Mouse (Mus musculus): Measurements from ENCODE around the gene Upk1a. TPM values are rescaled to one million over a fixed set of nuclear protein-coding genes. Genes with fewer than 3 reads are reported as not detected.

Gene Upk1a
- polyA plus RNA-seq, 1 experiment, result not detected

- Histone ChIP-seq H3K4me3 (ENCODE audit: insufficient read depth, low read depth, low read length) (no peak overlapping the region), H3K27ac (replicated peaks; ENCODE audit: low read depth, low read length) (no peak overlapping the region), H3K4me1 (ENCODE audit: control insufficient read depth, insufficient read depth, insufficient read length, low read length) (no peaks in the 10 kb centered on the region; the same call in 1 of the 2 replicates)
These were observed 19.7 kb downstream of the Upk1a start for GRCm38 (mm10) chr7:30592772-30593423.

GRCm38 (mm10) chr7:30591605-30591951, 21.1 kb downstream of the Upk1a start:
- no peak overlapping the region for H3K27ac ChIP-seq (replicated peaks; ENCODE audit: low read depth, low read length)
- H3K4me1 ChIP-seq (ENCODE audit: control insufficient read depth, insufficient read depth, insufficient read length, low read length), result peaks cover 2% of the 10 kb centered on the region
- no peak overlapping the region for H3K4me3 ChIP-seq (ENCODE audit: insufficient read depth, low read depth, low read length)

- H3K4me1 ChIP-seq (ENCODE audit: control insufficient read depth, insufficient read depth, insufficient read length, low read length), result peaks cover 2% of the 10 kb centered on the region
- no peak overlapping the region for H3K27ac ChIP-seq (replicated peaks; ENCODE audit: low read depth, low read length)
- H3K4me3 ChIP-seq (ENCODE audit: insufficient read depth, low read depth, low read length), result no peak overlapping the region
These were observed 21.6 kb downstream of the Upk1a start for GRCm38 (mm10) chr7:30590927-30591604.

- H3K27ac ChIP-seq (replicated peaks; ENCODE audit: low read depth, low read length), result peak overlapping the region; percentile 69
- peak overlapping the region; percentile 73 for H3K4me3 ChIP-seq (ENCODE audit: insufficient read depth, low read depth, low read length)
- H3K4me1 ChIP-seq (ENCODE audit: control insufficient read depth, insufficient read depth, insufficient read length, low read length), result peaks cover 2% of the 10 kb centered on the region
These were observed 23.0 kb downstream of the Upk1a start for GRCm38 (mm10) chr7:30589435-30590301.

- peaks cover 2% of the 10 kb centered on the region for H3K4me1 ChIP-seq (ENCODE audit: control insufficient read depth, insufficient read depth, insufficient read length, low read length)
- peak within 1 kb of the TSS; percentile 99 for H3K4me3 ChIP-seq (ENCODE audit: insufficient read depth, low read depth, low read length)
- H3K27ac ChIP-seq (replicated peaks; ENCODE audit: low read depth, low read length), result peak within 1 kb of the TSS; percentile 81
These were observed 23.8 kb downstream of the Upk1a start, which contains the start of gene Kmt2b for GRCm38 (mm10) chr7:30588676-30589434. Gene Kmt2b, minus strand, starts transcription at chr7:30588726.

GRCm38 (mm10) chr7:30587842-30588667, 24.6 kb downstream of the Upk1a start:
- H3K4me1 ChIP-seq (ENCODE audit: control insufficient read depth, insufficient read depth, insufficient read length, low read length), result peaks cover 2% of the 10 kb centered on the region
- peak overlapping the region; percentile 99 for H3K4me3 ChIP-seq (ENCODE audit: insufficient read depth, low read depth, low read length)
- peak overlapping the region; percentile 81 for H3K27ac ChIP-seq (replicated peaks; ENCODE audit: low read depth, low read length)

GRCm38 (mm10) chr7:30586455-30587020, 26.1 kb downstream of the Upk1a start:
- Histone ChIP-seq H3K4me3 (ENCODE audit: insufficient read depth, low read depth, low read length) (peak overlapping the region; percentile 99; the same call in 1 of the 2 replicates), H3K4me1 (ENCODE audit: control insufficient read depth, insufficient read depth, insufficient read length, low read length) (peaks cover 2% of the 10 kb centered on the region), H3K27ac (replicated peaks; ENCODE audit: low read depth, low read length) (no peak overlapping the region)

- H3K4me3 ChIP-seq (ENCODE audit: insufficient read depth, low read depth, low read length), result no peak overlapping the region
- H3K4me1 ChIP-seq (ENCODE audit: control insufficient read depth, insufficient read depth, insufficient read length, low read length), result peaks cover 2% of the 10 kb centered on the region
- no peak overlapping the region for H3K27ac ChIP-seq (replicated peaks; ENCODE audit: low read depth, low read length)
These were observed 27.5 kb downstream of the Upk1a start for GRCm38 (mm10) chr7:30585170-30585569.

GRCm38 (mm10) chr7:30584339-30584738, 28.3 kb downstream of the Upk1a start:
- Histone ChIP-seq H3K27ac (replicated peaks; ENCODE audit: low read depth, low read length) (no peak overlapping the region), H3K4me3 (ENCODE audit: insufficient read depth, low read depth, low read length) (no peak overlapping the region), H3K4me1 (ENCODE audit: control insufficient read depth, insufficient read depth, insufficient read length, low read length) (peaks cover 2% of the 10 kb centered on the region; the same call in 1 of the 2 replicates)

- H3K27ac ChIP-seq (replicated peaks; ENCODE audit: low read depth, low read length), result no peak overlapping the region
- H3K4me1 ChIP-seq (ENCODE audit: control insufficient read depth, insufficient read depth, insufficient read length, low read length), result no peaks in the 10 kb centered on the region
- H3K4me3 ChIP-seq (ENCODE audit: insufficient read depth, low read depth, low read length), result no peak overlapping the region
These were observed 31.1 kb downstream of the Upk1a start for GRCm38 (mm10) chr7:30581547-30581946.

- Histone ChIP-seq H3K4me1 (ENCODE audit: control insufficient read depth, insufficient read depth, insufficient read length, low read length) (no peaks in the 10 kb centered on the region), H3K27ac (replicated peaks; ENCODE audit: low read depth, low read length) (no peak overlapping the region)
These were observed 32.7 kb downstream of the Upk1a start for GRCm38 (mm10) chr7:30579950-30580349.

GRCm38 (mm10) chr7:30572969-30573368, 39.7 kb downstream of the Upk1a start:
- Histone ChIP-seq H3K4me1 (ENCODE audit: control insufficient read depth, insufficient read depth, insufficient read length, low read length) (no peaks in the 10 kb centered on the region), H3K4me3 (ENCODE audit: insufficient read depth, low read depth, low read length) (no peak overlapping the region), H3K27ac (replicated peaks; ENCODE audit: low read depth, low read length) (no peak overlapping the region)

More at GRCm38 (mm10) chr7:30579950-30580349, 32.7 kb downstream of the Upk1a start:
- no peak overlapping the region for H3K4me3 ChIP-seq (ENCODE audit: insufficient read depth, low read depth, low read length)

- no peak overlapping the region for H3K4me3 ChIP-seq (ENCODE audit: insufficient read depth, low read depth, low read length)
- H3K27ac ChIP-seq (replicated peaks; ENCODE audit: low read depth, low read length), result no peak overlapping the region
- H3K4me1 ChIP-seq (ENCODE audit: control insufficient read depth, insufficient read depth, insufficient read length, low read length), result no peaks in the 10 kb centered on the region
These were observed 40.3 kb downstream of the Upk1a start for GRCm38 (mm10) chr7:30572389-30572788.

- Histone ChIP-seq H3K4me1 (ENCODE audit: control insufficient read depth, insufficient read depth, insufficient read length, low read length) (0 out of 2 replicates have a peak, but pooled peaks cover 4% of the 10 kb centered on the region), H3K27ac (replicated peaks; ENCODE audit: low read depth, low read length) (no peak overlapping the region), H3K4me3 (ENCODE audit: insufficient read depth, low read depth, low read length) (no peak overlapping the region)
These were observed 45.1 kb downstream of the Upk1a start for GRCm38 (mm10) chr7:30567555-30567954.
